Mouse (Mus musculus): ENCODE measurements around the gene Gm10300. TPM values are rescaled to one million over a fixed set of nuclear protein-coding genes. Genes with fewer than 3 reads are reported as not detected.

The Gm10300 gene
- polyA plus RNA-seq, 1 experiment from 2014 or later: 0.18 TPM

DNA sequence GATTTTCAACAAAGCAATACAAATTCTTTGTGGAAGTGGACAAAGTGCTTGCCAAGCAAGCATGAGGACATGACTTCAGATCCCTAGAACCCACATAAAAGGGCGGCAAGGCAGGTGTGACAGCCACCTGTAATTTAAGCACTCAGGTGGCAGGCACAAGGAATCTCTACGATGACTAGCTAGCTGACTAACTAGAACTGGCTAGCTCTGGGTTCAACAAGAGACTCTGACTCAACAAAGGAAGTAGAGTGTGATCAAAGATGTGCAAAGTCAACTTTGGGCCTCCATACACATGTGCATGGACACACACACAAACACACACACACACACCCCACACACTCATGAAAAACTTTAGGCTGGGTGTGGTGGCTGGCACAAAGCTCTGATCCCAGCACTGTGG is 35.0 kb upstream of the Gm10300 start:
- Histone ChIP-seq H3K27me3 (ENCODE audit: insufficient read depth, low read length) (no peaks in the 10 kb centered on the region), H3K36me3 (replicated peaks; ENCODE audit: insufficient read depth, low read length) (peaks cover 17% of the 10 kb centered on the region), H3K9ac (replicated peaks) (no peak overlapping the region), H3K4me2 (ENCODE audit: low read depth, low read length) (peak overlapping the region; percentile 48), H3K9me3 (ENCODE audit: low read length) (no peaks in the 10 kb centered on the region), H3K4me1 (ENCODE audit: insufficient read depth) (peaks cover 26% of the 10 kb centered on the region), H3K27ac (ENCODE audit: low read depth) (peak overlapping the region; percentile 74), H3K4me3 (ENCODE audit: low read depth, low read length) (no peak overlapping the region)
- TF ChIP-seq EP300 (IDR thresholded peaks at IDR 0.05; ENCODE audit: low read depth): no peak
- TF ChIP-seq CTCF (IDR thresholded peaks at IDR 0.05; ENCODE audit: low read depth): no peak
- WGBS (ENCODE audit: insufficient replicate concordance): 80% methylated on average over 2 of the region's 2 CpGs
- DNase-seq (no peak), ATAC-seq (peak; percentile 16; the same call in 1 of the 2 replicates)

- TF ChIP-seq CTCF (IDR thresholded peaks at IDR 0.05; ENCODE audit: low read depth) (no peak), EP300 (IDR thresholded peaks at IDR 0.05; ENCODE audit: low read depth) (peak; percentile 87)
- Histone ChIP-seq H3K27me3 (ENCODE audit: insufficient read depth, low read length) (no peaks in the 10 kb centered on the region), H3K4me1 (ENCODE audit: insufficient read depth) (peaks cover 26% of the 10 kb centered on the region), H3K4me3 (ENCODE audit: low read depth, low read length) (no peak overlapping the region), H3K27ac (ENCODE audit: low read depth) (peak overlapping the region; percentile 74), H3K4me2 (ENCODE audit: low read depth, low read length) (peak overlapping the region; percentile 48), H3K9me3 (ENCODE audit: low read length) (no peaks in the 10 kb centered on the region), H3K9ac (replicated peaks) (no peak overlapping the region), H3K36me3 (replicated peaks; ENCODE audit: insufficient read depth, low read length) (peaks cover 17% of the 10 kb centered on the region)
- ATAC-seq (peak; percentile 82), DNase-seq (no peak)
- 25% methylated on average over 8 of the region's 8 CpGs for WGBS (ENCODE audit: insufficient replicate concordance)
These were observed 34.4 kb upstream of the Gm10300 start for GRCm38 (mm10) chr4:132039975-132040645.

DNA sequence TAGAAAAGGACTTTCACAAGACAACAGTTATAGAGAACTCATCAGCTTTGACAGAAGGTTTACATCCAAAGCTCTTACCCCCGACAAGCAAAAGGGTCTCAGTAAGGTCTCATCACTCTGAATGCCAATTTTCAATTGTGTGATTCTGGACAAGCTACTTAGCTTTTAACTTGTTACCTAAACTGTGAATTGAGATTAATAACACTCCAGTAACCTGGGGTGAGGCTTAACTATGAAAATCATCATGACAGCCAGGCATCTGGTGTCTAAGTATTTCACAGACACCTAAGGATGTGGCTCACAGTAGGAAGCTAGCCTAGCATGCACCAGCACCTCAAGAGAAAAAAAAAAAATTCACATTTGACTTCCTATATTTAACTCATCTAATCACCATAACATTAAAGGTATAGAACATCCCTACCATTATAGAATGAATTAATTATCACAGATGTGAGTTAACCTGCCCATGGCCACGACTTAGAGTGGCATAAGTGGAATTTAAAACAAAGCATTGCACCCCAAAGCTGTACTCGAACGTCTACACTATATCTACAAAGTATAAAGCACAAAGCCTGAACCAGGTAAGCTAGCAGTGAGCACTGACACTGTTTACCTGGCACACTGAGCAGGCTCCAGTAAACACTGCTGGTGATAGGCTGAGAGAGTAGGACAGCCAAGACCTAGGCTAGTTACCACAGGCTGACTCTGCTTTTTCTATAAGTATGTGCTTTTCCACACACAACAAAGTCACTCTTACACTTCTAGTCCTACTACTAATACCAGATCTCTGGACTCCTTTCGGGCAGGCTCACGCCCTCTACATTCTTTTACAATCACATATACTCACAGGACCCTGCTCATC is 32.8 kb upstream of the Gm10300 start:
- Histone ChIP-seq H3K27me3 (ENCODE audit: insufficient read depth, low read length) (no peaks in the 10 kb centered on the region), H3K9ac (replicated peaks) (no peak overlapping the region), H3K27ac (ENCODE audit: low read depth) (peak overlapping the region; percentile 74; the same call in 1 of the 2 replicates), H3K36me3 (replicated peaks; ENCODE audit: insufficient read depth, low read length) (peaks cover 15% of the 10 kb centered on the region), H3K4me2 (ENCODE audit: low read depth, low read length) (peak overlapping the region; percentile 14), H3K9me3 (ENCODE audit: low read length) (no peaks in the 10 kb centered on the region), H3K4me3 (ENCODE audit: low read depth, low read length) (no peak overlapping the region), H3K4me1 (ENCODE audit: insufficient read depth) (peaks cover 23% of the 10 kb centered on the region)
- WGBS (ENCODE audit: insufficient replicate concordance): 69% methylated on average over 6 of the region's 6 CpGs
- TF ChIP-seq CTCF (IDR thresholded peaks at IDR 0.05; ENCODE audit: low read depth) (no peak), EP300 (IDR thresholded peaks at IDR 0.05; ENCODE audit: low read depth) (no peak)
- DNase-seq: no peak
- ATAC-seq: peak; percentile 34; the same call in 1 of the 2 replicates

- DNase-seq (no peak), ATAC-seq (no peak)
- Histone ChIP-seq H3K27ac (ENCODE audit: low read depth) (no peak overlapping the region), H3K4me2 (ENCODE audit: low read depth, low read length) (no peak overlapping the region), H3K36me3 (replicated peaks; ENCODE audit: insufficient read depth, low read length) (peaks cover 13% of the 10 kb centered on the region), H3K9ac (replicated peaks) (no peak overlapping the region), H3K9me3 (ENCODE audit: low read length) (no peaks in the 10 kb centered on the region), H3K27me3 (ENCODE audit: insufficient read depth, low read length) (no peaks in the 10 kb centered on the region), H3K4me1 (ENCODE audit: insufficient read depth) (peaks cover 24% of the 10 kb centered on the region), H3K4me3 (ENCODE audit: low read depth, low read length) (no peak overlapping the region)
- WGBS (ENCODE audit: insufficient replicate concordance): 86% methylated on average over 3 of the region's 3 CpGs
- TF ChIP-seq CTCF (IDR thresholded peaks at IDR 0.05; ENCODE audit: low read depth) (no peak), EP300 (IDR thresholded peaks at IDR 0.05; ENCODE audit: low read depth) (no peak)
These were observed 30.8 kb upstream of the Gm10300 start for GRCm38 (mm10) chr4:132043726-132044125.

- Histone ChIP-seq H3K27ac (ENCODE audit: low read depth) (peak overlapping the region; percentile 58), H3K36me3 (replicated peaks; ENCODE audit: insufficient read depth, low read length) (peaks cover 11% of the 10 kb centered on the region; the same call in 1 of the 2 replicates), H3K4me3 (ENCODE audit: low read depth, low read length) (peak overlapping the region; percentile 75), H3K27me3 (ENCODE audit: insufficient read depth, low read length) (no peaks in the 10 kb centered on the region), H3K9ac (replicated peaks) (peak overlapping the region; percentile 84), H3K4me1 (ENCODE audit: insufficient read depth) (peaks cover 20% of the 10 kb centered on the region), H3K4me2 (ENCODE audit: low read depth, low read length) (peak overlapping the region; percentile 100), H3K9me3 (ENCODE audit: low read length) (no peaks in the 10 kb centered on the region)
- ATAC-seq (peak; percentile 48), DNase-seq (peak; percentile 46)
- WGBS (ENCODE audit: insufficient replicate concordance): 6% methylated on average over 68 of the region's 95 CpGs
- no peak for TF ChIP-seq EP300 (IDR thresholded peaks at IDR 0.05; ENCODE audit: low read depth)
- no peak for TF ChIP-seq CTCF (IDR thresholded peaks at IDR 0.05; ENCODE audit: low read depth)
These were observed 26.2 kb upstream of the Gm10300 start for GRCm38 (mm10) chr4:132048011-132048991.
